Mouse (Mus musculus): Measurements from ENCODE around the gene Npas3. TPM values are rescaled to one million over a fixed set of nuclear protein-coding genes. Genes with fewer than 3 reads are reported as not detected.

The Npas3 gene
- polyA plus RNA-seq, 1 experiment from 2014 or later: 4.5 TPM

- Histone ChIP-seq H3K27me3 (ENCODE audit: control insufficient read depth, insufficient read depth, low read length) (no peaks in the 10 kb centered on the region), H3K4me3 (ENCODE audit: low read depth, low read length) (no peak overlapping the region), H3K4me1 (ENCODE audit: control insufficient read depth, insufficient read depth, low read length) (peaks cover 11% of the 10 kb centered on the region; the same call in 1 of the 2 replicates), H3K9ac (replicated peaks; ENCODE audit: low read depth, low read length) (no peak overlapping the region), H3K9me3 (ENCODE audit: control insufficient read depth, low read depth, low read length) (no peaks in the 10 kb centered on the region), H3K27ac (ENCODE audit: low read length) (no peak overlapping the region), H3K36me3 (ENCODE audit: control insufficient read depth, insufficient read depth, low read length) (no peaks in the 10 kb centered on the region), H3K4me2 (replicated peaks; ENCODE audit: low read depth, low read length) (no peak overlapping the region)
- 88% methylated on average over 4 of the region's 4 CpGs for WGBS
- ATAC-seq (ENCODE audit: insufficient number of reproducible peaks, insufficient read depth, low FRiP score, low read depth): no peak
These were observed 41.9 kb downstream of the Npas3 start for GRCm38 (mm10) chr12:53290341-53290740.

- no peaks in the 10 kb centered on the region for H3K9me3 ChIP-seq (ENCODE audit: control insufficient read depth, low read depth, low read length)
- H3K4me3 ChIP-seq (ENCODE audit: low read depth, low read length): no peak overlapping the region
- peaks cover 11% of the 10 kb centered on the region; the same call in 1 of the 2 replicates for H3K4me1 ChIP-seq (ENCODE audit: control insufficient read depth, insufficient read depth, low read length)
- no peak overlapping the region for H3K9ac ChIP-seq (replicated peaks; ENCODE audit: low read depth, low read length)
- H3K27me3 ChIP-seq (ENCODE audit: control insufficient read depth, insufficient read depth, low read length): no peaks in the 10 kb centered on the region
- H3K4me2 ChIP-seq (replicated peaks; ENCODE audit: low read depth, low read length): no peak overlapping the region
- no peak overlapping the region for H3K27ac ChIP-seq (ENCODE audit: low read length)
- 83% methylated on average over 10 of the region's 10 CpGs for WGBS
- no peaks in the 10 kb centered on the region for H3K36me3 ChIP-seq (ENCODE audit: control insufficient read depth, insufficient read depth, low read length)
- no peak for ATAC-seq (ENCODE audit: insufficient number of reproducible peaks, insufficient read depth, low FRiP score, low read depth)
These were observed 42.4 kb downstream of the Npas3 start for GRCm38 (mm10) chr12:53290846-53291245.

DNA sequence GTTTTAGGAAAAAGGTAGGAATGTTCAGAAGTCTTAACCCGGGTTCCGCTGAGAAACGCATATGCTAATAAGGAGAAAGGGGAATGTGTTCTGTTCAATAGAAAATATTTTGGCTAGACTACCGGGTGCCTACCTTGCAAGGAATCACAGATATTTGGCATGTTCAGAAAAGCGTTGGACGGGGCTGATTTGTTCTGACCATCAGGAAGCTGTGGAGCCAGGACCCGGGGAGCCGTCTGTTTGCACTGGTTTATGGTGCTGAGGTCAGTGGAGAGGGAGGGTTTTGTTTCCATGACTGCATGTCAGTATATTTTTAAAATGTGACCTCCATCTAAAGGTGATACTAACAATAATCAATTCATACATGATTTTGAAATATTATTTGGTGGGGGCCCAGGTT lies 43.5 kb downstream of the Npas3 start:
- H3K27me3 ChIP-seq (ENCODE audit: control insufficient read depth, insufficient read depth, low read length): no peaks in the 10 kb centered on the region
- no peak overlapping the region for H3K4me2 ChIP-seq (replicated peaks; ENCODE audit: low read depth, low read length)
- H3K36me3 ChIP-seq (ENCODE audit: control insufficient read depth, insufficient read depth, low read length): no peaks in the 10 kb centered on the region
- H3K4me3 ChIP-seq (ENCODE audit: low read depth, low read length): no peak overlapping the region
- 63% methylated on average over 8 of the region's 8 CpGs for WGBS
- H3K9me3 ChIP-seq (ENCODE audit: control insufficient read depth, low read depth, low read length): no peaks in the 10 kb centered on the region
- H3K27ac ChIP-seq (ENCODE audit: low read length): no peak overlapping the region
- peaks cover 11% of the 10 kb centered on the region; the same call in 1 of the 2 replicates for H3K4me1 ChIP-seq (ENCODE audit: control insufficient read depth, insufficient read depth, low read length)
- no peak overlapping the region for H3K9ac ChIP-seq (replicated peaks; ENCODE audit: low read depth, low read length)
- ATAC-seq (ENCODE audit: insufficient number of reproducible peaks, insufficient read depth, low FRiP score, low read depth): no peak

GRCm38 (mm10) chr12:53292508-53293300 lies 44.2 kb downstream of the Npas3 start:
- H3K27me3 ChIP-seq (ENCODE audit: control insufficient read depth, insufficient read depth, low read length): no peaks in the 10 kb centered on the region
- H3K27ac ChIP-seq (ENCODE audit: low read length): no peak overlapping the region; the same call in 1 of the 2 replicates
- no peaks in the 10 kb centered on the region for H3K36me3 ChIP-seq (ENCODE audit: control insufficient read depth, insufficient read depth, low read length)
- no peak overlapping the region for H3K9ac ChIP-seq (replicated peaks; ENCODE audit: low read depth, low read length)
- H3K4me3 ChIP-seq (ENCODE audit: low read depth, low read length): no peak overlapping the region
- ATAC-seq (ENCODE audit: insufficient number of reproducible peaks, insufficient read depth, low FRiP score, low read depth): no peak
- peaks cover 11% of the 10 kb centered on the region; the same call in 1 of the 2 replicates for H3K4me1 ChIP-seq (ENCODE audit: control insufficient read depth, insufficient read depth, low read length)
- no peaks in the 10 kb centered on the region for H3K9me3 ChIP-seq (ENCODE audit: control insufficient read depth, low read depth, low read length)
- WGBS: 35% methylated on average over 17 of the region's 17 CpGs
- H3K4me2 ChIP-seq (replicated peaks; ENCODE audit: low read depth, low read length): no peak overlapping the region

DNA sequence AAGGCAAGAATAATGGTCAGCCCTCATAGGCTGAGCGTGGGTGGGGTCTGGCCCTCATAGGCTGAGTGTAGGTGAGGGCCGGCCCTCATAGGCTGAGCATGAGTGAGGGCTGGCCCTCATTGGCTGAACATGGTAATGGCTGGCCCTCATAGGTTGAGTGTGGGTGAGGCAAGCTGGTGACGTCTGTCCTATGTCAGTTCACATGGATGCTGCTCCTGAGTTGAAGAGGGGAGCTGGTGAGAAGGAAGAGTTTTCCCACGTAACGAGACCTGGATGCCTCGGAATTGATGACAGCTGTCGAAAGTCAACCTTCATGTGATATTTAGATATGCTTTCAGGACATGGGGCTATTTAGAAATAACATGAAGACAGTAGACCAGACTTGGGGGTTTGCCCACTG lies 45.5 kb downstream of the Npas3 start:
- 95% methylated on average over 7 of the region's 7 CpGs for WGBS
- ATAC-seq (ENCODE audit: insufficient number of reproducible peaks, insufficient read depth, low FRiP score, low read depth): no peak
- H3K27me3 ChIP-seq (ENCODE audit: control insufficient read depth, insufficient read depth, low read length): no peaks in the 10 kb centered on the region
- H3K9ac ChIP-seq (replicated peaks; ENCODE audit: low read depth, low read length): no peak overlapping the region
- H3K4me1 ChIP-seq (ENCODE audit: control insufficient read depth, insufficient read depth, low read length): peaks cover 14% of the 10 kb centered on the region; the same call in 1 of the 2 replicates
- no peak overlapping the region for H3K4me2 ChIP-seq (replicated peaks; ENCODE audit: low read depth, low read length)
- H3K9me3 ChIP-seq (ENCODE audit: control insufficient read depth, low read depth, low read length): no peaks in the 10 kb centered on the region
- H3K36me3 ChIP-seq (ENCODE audit: control insufficient read depth, insufficient read depth, low read length): no peaks in the 10 kb centered on the region
- H3K4me3 ChIP-seq (ENCODE audit: low read depth, low read length): no peak overlapping the region
- no peak overlapping the region for H3K27ac ChIP-seq (ENCODE audit: low read length)

DNA sequence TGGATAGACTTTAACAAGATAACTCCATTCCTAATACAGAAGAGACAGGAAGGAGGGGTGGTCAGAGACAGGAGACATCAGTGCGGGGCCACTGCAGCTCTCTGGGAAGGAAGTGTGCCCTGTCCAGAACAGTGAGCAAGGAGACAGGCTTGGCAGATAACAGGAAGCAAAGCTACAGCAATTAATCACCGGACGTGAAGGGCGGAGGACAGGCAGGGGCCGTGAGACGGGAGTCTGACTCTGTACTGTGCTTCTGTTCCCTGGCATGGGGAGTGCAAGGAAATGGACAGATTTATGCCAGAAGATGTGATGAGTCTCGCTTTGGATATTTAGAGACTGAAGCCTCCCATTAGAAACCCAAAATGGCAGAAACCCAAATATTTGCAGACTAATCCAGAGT lies 47.3 kb downstream of the Npas3 start:
- H3K9ac ChIP-seq (replicated peaks; ENCODE audit: low read depth, low read length): no peak overlapping the region
- H3K27ac ChIP-seq (ENCODE audit: low read length): no peak overlapping the region
- WGBS: 28% methylated on average over 7 of the region's 7 CpGs
- H3K9me3 ChIP-seq (ENCODE audit: control insufficient read depth, low read depth, low read length): no peaks in the 10 kb centered on the region
- no peak overlapping the region for H3K4me2 ChIP-seq (replicated peaks; ENCODE audit: low read depth, low read length)
- peaks cover 14% of the 10 kb centered on the region; the same call in 1 of the 2 replicates for H3K4me1 ChIP-seq (ENCODE audit: control insufficient read depth, insufficient read depth, low read length)
- no peak overlapping the region for H3K4me3 ChIP-seq (ENCODE audit: low read depth, low read length)
- H3K27me3 ChIP-seq (ENCODE audit: control insufficient read depth, insufficient read depth, low read length): no peaks in the 10 kb centered on the region
- ATAC-seq (ENCODE audit: insufficient number of reproducible peaks, insufficient read depth, low FRiP score, low read depth): no peak
- H3K36me3 ChIP-seq (ENCODE audit: control insufficient read depth, insufficient read depth, low read length): no peaks in the 10 kb centered on the region

- Histone ChIP-seq H3K9me3 (ENCODE audit: control insufficient read depth, low read depth, low read length) (no peaks in the 10 kb centered on the region), H3K4me3 (ENCODE audit: low read depth, low read length) (no peak overlapping the region), H3K4me2 (replicated peaks; ENCODE audit: low read depth, low read length) (peak overlapping the region; percentile 16; the same call in 1 of the 2 replicates), H3K27me3 (ENCODE audit: control insufficient read depth, insufficient read depth, low read length) (no peaks in the 10 kb centered on the region), H3K4me1 (ENCODE audit: control insufficient read depth, insufficient read depth, low read length) (peaks cover 3% of the 10 kb centered on the region; the same call in 1 of the 2 replicates), H3K9ac (replicated peaks; ENCODE audit: low read depth, low read length) (no peak overlapping the region), H3K27ac (ENCODE audit: low read length) (no peak overlapping the region), H3K36me3 (ENCODE audit: control insufficient read depth, insufficient read depth, low read length) (no peaks in the 10 kb centered on the region)
- 56% methylated on average over 16 of the region's 16 CpGs for WGBS
- ATAC-seq (ENCODE audit: insufficient number of reproducible peaks, insufficient read depth, low FRiP score, low read depth): no peak
These were observed 49.7 kb downstream of the Npas3 start for GRCm38 (mm10) chr12:53297946-53298840.

DNA sequence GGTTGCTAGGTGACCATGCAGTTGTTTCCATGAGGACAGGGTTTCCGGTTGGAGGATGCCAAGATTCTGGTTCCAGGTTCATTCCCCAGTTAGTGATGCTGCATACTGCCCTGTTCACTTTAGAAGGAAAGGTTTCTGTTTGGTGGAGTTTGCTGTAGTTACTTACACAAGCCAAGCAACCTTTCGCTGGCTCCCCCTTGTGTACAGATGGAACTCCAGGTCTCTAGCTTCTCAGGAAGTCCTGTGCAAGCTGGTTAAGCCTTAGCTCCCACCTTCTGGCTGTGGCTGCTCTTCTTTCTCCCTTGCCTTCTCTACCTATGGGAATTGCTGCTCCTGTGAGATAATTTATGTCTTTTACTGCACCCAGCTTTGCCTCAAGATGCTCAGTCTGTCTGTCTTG lies 52.5 kb downstream of the Npas3 start:
- Histone ChIP-seq H3K27me3 (ENCODE audit: control insufficient read depth, insufficient read depth, low read length) (no peaks in the 10 kb centered on the region), H3K4me1 (ENCODE audit: control insufficient read depth, insufficient read depth, low read length) (peaks cover 3% of the 10 kb centered on the region; the same call in 1 of the 2 replicates), H3K4me2 (replicated peaks; ENCODE audit: low read depth, low read length) (no peak overlapping the region), H3K27ac (ENCODE audit: low read length) (no peak overlapping the region), H3K4me3 (ENCODE audit: low read depth, low read length) (no peak overlapping the region), H3K9me3 (ENCODE audit: control insufficient read depth, low read depth, low read length) (no peaks in the 10 kb centered on the region), H3K9ac (replicated peaks; ENCODE audit: low read depth, low read length) (no peak overlapping the region), H3K36me3 (ENCODE audit: control insufficient read depth, insufficient read depth, low read length) (no peaks in the 10 kb centered on the region)
- no peak for ATAC-seq (ENCODE audit: insufficient number of reproducible peaks, insufficient read depth, low FRiP score, low read depth)
- WGBS: 66% methylated on average over 2 of the region's 2 CpGs

All from stomach, embryonic 14.5 days (tissue).